Mouse (Mus musculus): ENCODE results near the gene Mt2. TPM values are rescaled to one million over a fixed set of nuclear protein-coding genes. Genes with fewer than 3 reads are reported as not detected.

The Mt2 gene
- total and polyA plus RNA-seq, 3 experiments = 4.3 to 212 (median 54.4) TPM

GRCm38 (mm10) chr8:94189275-94190031 is 17.0 kb downstream of the Mt2 start:
- peaks cover 40% of the 10 kb centered on the region for H3K27me3 ChIP-seq (replicated peaks)
- no peak overlapping the region for H3K4me2 ChIP-seq (ENCODE audit: insufficient read depth, low read depth, poor library complexity, severe bottlenecking)
- H3K9me3 ChIP-seq (replicated peaks; ENCODE audit: low read length) = no peaks in the 10 kb centered on the region
- dilution Hi-C loops (cut with MboI; ENCODE audit: extremely low pct_ligation_motif_present, extremely low pct_unique_long_range_greater_than_20kb, low sequenced_read_pairs) = no loop called here
- no peaks in the 10 kb centered on the region for H3K36me3 ChIP-seq (replicated peaks in 1 of 2; ENCODE audit: control insufficient read depth in 1 of 2, insufficient read depth in 1 of 2, low read length in 1 of 2)
- DNase-seq (ENCODE audit: extremely low read depth) = no peak
- H3K9ac ChIP-seq (ENCODE audit: insufficient read depth, low read depth) = no peak overlapping the region
- in situ Hi-C loops (cut with MboI; ENCODE audit: low pct_ligation_motif_present, low pct_unique_long_range_greater_than_20kb, low sequenced_read_pairs) = loop anchor here (5.0 to 25.0 kb wide), 2 partner anchors 87 to 502 kb away; no protein-coding TSS in a partner anchor
- H3K27ac ChIP-seq (ENCODE audit: insufficient read depth, low read depth) = peak overlapping the region; percentile 37
- no peaks in the 10 kb centered on the region for H3K79me2 ChIP-seq (replicated peaks; ENCODE audit: control insufficient read depth, extremely low read depth, insufficient read depth, poor library complexity, severe bottlenecking)
- peaks cover 42 to 45% of the 10 kb centered on the region in 2 experiments for H3K4me1 ChIP-seq (ENCODE audit: control insufficient read depth in 1 of 2, insufficient read depth in 2 of 2)
- no peak overlapping the region for H3K4me3 ChIP-seq (replicated peaks in 1 of 3; ENCODE audit: low read depth in 2 of 3, low read length in 2 of 3, poor library complexity in 1 of 3)
- no peak for TF ChIP-seq GABPA (IDR thresholded peaks at IDR 0.05; ENCODE audit: insufficient replicate concordance, low read depth, low read length)
- no peak for TF ChIP-seq MAX (IDR thresholded peaks at IDR 0.05; ENCODE audit: low read length)
- TF ChIP-seq CTCF (conservative IDR thresholded peaks at IDR 0.05 in 1 of 2, IDR thresholded peaks at IDR 0.05 in 1 of 2; ENCODE audit: low read depth in 2 of 2, low read length in 2 of 2) = no peak
- TF ChIP-seq JUND (conservative IDR thresholded peaks at IDR 0.05; ENCODE audit: low read depth, low read length) = no peak

- H3K9me3 ChIP-seq (replicated peaks; ENCODE audit: low read length) = no peaks in the 10 kb centered on the region
- H3K27ac ChIP-seq (ENCODE audit: insufficient read depth, low read depth) = peak overlapping the region; percentile 84
- dilution Hi-C loops (cut with MboI; ENCODE audit: extremely low pct_ligation_motif_present, extremely low pct_unique_long_range_greater_than_20kb, low sequenced_read_pairs) (no loop called here), in situ Hi-C loops (cut with MboI; ENCODE audit: low pct_ligation_motif_present, low pct_unique_long_range_greater_than_20kb, low sequenced_read_pairs) (loop anchor here (5.0 to 25.0 kb wide), 2 partner anchors 89 to 504 kb away; no protein-coding TSS in a partner anchor)
- H3K4me3 ChIP-seq (replicated peaks in 1 of 3; ENCODE audit: low read depth in 2 of 3, low read length in 2 of 3, poor library complexity in 1 of 3) = peak overlapping the region in 1 of 3 experiments; percentile 43
- peaks cover 35% of the 10 kb centered on the region for H3K27me3 ChIP-seq (replicated peaks)
- H3K79me2 ChIP-seq (replicated peaks; ENCODE audit: control insufficient read depth, extremely low read depth, insufficient read depth, poor library complexity, severe bottlenecking) = no peaks in the 10 kb centered on the region
- peaks cover 31 to 32% of the 10 kb centered on the region in 2 experiments for H3K4me1 ChIP-seq (ENCODE audit: control insufficient read depth in 1 of 2, insufficient read depth in 2 of 2)
- no peaks in the 10 kb centered on the region for H3K36me3 ChIP-seq (replicated peaks in 1 of 2; ENCODE audit: control insufficient read depth in 1 of 2, insufficient read depth in 1 of 2, low read length in 1 of 2)
- H3K4me2 ChIP-seq (ENCODE audit: insufficient read depth, low read depth, poor library complexity, severe bottlenecking) = peak overlapping the region; percentile 93
- peak; percentile 63 for DNase-seq (ENCODE audit: extremely low read depth)
- peak overlapping the region; percentile 86 for H3K9ac ChIP-seq (ENCODE audit: insufficient read depth, low read depth)
- TF ChIP-seq SMC3 (IDR thresholded peaks at IDR 0.05; ENCODE audit: low read depth, low read length) = no peak
- peak; percentile 90 for TF ChIP-seq BHLHE40 (IDR thresholded peaks at IDR 0.05; ENCODE audit: low read depth, low read length)
- TF ChIP-seq ZMIZ1 (IDR thresholded peaks at IDR 0.05; ENCODE audit: low read depth, low read length) = 0 out of 2 replicates have a peak, but pooled peaks have one; percentile 28
- TF ChIP-seq HCFC1 (IDR thresholded peaks at IDR 0.05; ENCODE audit: low read depth, low read length) = peak; percentile 70
- TF ChIP-seq NRF1 (IDR thresholded peaks at IDR 0.05; ENCODE audit: low read depth, low read length) = peak; percentile 32
- peak; percentile 41; the same call in 1 of the 2 replicates for TF ChIP-seq JUN (IDR thresholded peaks at IDR 0.05; ENCODE audit: insufficient read depth, low read depth, low read length)
- TF ChIP-seq USF1 (IDR thresholded peaks at IDR 0.05; ENCODE audit: low read depth, low read length) = peak; percentile 73
- TF ChIP-seq EP300 (IDR thresholded peaks at IDR 0.05; ENCODE audit: low read length) = 0 out of 2 replicates have a peak, but pooled peaks have one; percentile 43
- TF ChIP-seq RCOR1 (conservative IDR thresholded peaks at IDR 0.05; ENCODE audit: low read depth, low read length) = no peak; the same call in 1 of the 2 replicates
- TF ChIP-seq CTCF (conservative IDR thresholded peaks at IDR 0.05 in 1 of 2, IDR thresholded peaks at IDR 0.05 in 1 of 2; ENCODE audit: low read depth in 2 of 2, low read length in 2 of 2) = no peak
- TF ChIP-seq GABPA (IDR thresholded peaks at IDR 0.05; ENCODE audit: insufficient replicate concordance, low read depth, low read length) = no peak
- no peak for TF ChIP-seq UBTF (IDR thresholded peaks at IDR 0.05; ENCODE audit: low read depth, low read length)
- TF ChIP-seq SIN3A (IDR thresholded peaks at IDR 0.05; ENCODE audit: low read length) = peak; percentile 85
- TF ChIP-seq KAT2A (IDR thresholded peaks at IDR 0.05; ENCODE audit: insufficient replicate concordance, low read length) = 0 out of 2 replicates have a peak, but pooled peaks have one; percentile 50
- peak; percentile 70 for TF ChIP-seq MAX (IDR thresholded peaks at IDR 0.05; ENCODE audit: low read length)
- TF ChIP-seq E2F4 (IDR thresholded peaks at IDR 0.05; ENCODE audit: insufficient replicate concordance, low read depth, low read length) = 0 out of 2 replicates have a peak, but pooled peaks have one; percentile 30
- no peak for TF ChIP-seq POLR2AphosphoS2 (IDR thresholded peaks at IDR 0.05; ENCODE audit: low read depth, low read length)
- peak; percentile 92 for TF ChIP-seq MAFK (IDR thresholded peaks at IDR 0.05; ENCODE audit: insufficient replicate concordance, low read length)
- peak; percentile 73 for TF ChIP-seq MXI1 (IDR thresholded peaks at IDR 0.05; ENCODE audit: low read depth, low read length)
- no peak for TF ChIP-seq CHD1 (IDR thresholded peaks at IDR 0.05; ENCODE audit: low read depth, low read length)
- peak; percentile 44 for TF ChIP-seq CHD2 (IDR thresholded peaks at IDR 0.05; ENCODE audit: low read length)
- no peak for TF ChIP-seq RAD21 (IDR thresholded peaks at IDR 0.05; ENCODE audit: low read depth, low read length)
- peak; percentile 94 for TF ChIP-seq ETS1 (conservative IDR thresholded peaks at IDR 0.05; ENCODE audit: low read depth, low read length)
- TF ChIP-seq IRF4 (IDR thresholded peaks at IDR 0.05; ENCODE audit: low read depth, low read length) = no peak
- no peak for TF ChIP-seq NELFE (IDR thresholded peaks at IDR 0.05; ENCODE audit: low read depth, low read length)
- TF ChIP-seq MAZ (IDR thresholded peaks at IDR 0.05; ENCODE audit: low read depth, low read length) = peak; percentile 75
- peak; percentile 88 for TF ChIP-seq TCF12 (IDR thresholded peaks at IDR 0.05; ENCODE audit: low read depth, low read length)
These were observed 18.7 kb downstream of the Mt2 start for GRCm38 (mm10) chr8:94191101-94191691.
